Mouse (Mus musculus): ENCODE data around the gene Grik3.

Grik3 gene

DNA sequence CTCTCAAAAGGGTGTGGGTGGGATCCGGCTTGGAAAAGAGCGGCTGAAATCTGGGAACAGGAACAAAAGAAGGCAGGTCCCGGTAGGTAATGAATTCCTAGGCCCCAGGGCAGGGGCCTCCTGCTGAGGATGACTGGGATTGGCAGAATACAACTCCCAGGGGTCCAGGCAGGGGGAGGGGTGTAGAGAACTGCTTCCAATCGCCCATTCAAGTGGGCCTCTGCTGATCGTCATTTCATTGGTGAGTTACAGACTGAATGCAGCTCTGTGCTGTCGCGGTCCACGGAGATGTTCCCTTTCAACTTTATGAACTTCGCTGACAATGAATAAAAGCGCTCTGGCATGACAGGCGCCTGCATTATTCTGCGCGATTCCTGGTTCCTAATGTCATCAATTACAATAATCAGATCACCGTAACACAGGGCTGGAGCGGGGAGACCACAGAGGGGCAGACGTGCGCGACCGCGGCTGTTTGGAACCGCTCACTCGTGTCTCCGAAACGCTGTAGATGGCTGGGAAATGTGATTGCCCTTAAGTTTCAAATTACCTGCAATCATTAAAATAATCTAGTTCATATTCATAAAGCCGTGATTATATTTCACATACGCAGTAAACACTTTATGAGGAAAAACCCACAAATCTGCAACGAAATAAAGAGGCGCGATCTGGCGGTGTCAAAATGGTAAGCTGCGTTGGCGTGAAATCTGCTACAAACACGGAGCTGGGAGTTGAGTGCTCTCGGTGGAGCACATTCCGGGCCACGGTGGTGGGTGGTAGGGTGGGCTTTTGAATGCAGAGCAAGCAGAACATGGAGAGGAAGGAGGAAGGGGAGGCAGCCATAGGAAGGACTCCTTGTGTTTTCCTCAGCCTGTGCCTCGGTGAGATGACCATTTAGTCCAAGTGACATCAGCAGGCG lies 239.1 kb downstream of the Grik3 start:
- no peak for DNase-seq

GRCm38 (mm10) chr4:125730751-125731150 lies 240.3 kb downstream of the Grik3 start:
- DNase-seq: no peak

GRCm38 (mm10) chr4:125736783-125737182 lies 246.3 kb downstream of the Grik3 start:
- no peak for DNase-seq

- DNase-seq: no peak
These were observed 248.3 kb downstream of the Grik3 start for GRCm38 (mm10) chr4:125738825-125739224.

DNA sequence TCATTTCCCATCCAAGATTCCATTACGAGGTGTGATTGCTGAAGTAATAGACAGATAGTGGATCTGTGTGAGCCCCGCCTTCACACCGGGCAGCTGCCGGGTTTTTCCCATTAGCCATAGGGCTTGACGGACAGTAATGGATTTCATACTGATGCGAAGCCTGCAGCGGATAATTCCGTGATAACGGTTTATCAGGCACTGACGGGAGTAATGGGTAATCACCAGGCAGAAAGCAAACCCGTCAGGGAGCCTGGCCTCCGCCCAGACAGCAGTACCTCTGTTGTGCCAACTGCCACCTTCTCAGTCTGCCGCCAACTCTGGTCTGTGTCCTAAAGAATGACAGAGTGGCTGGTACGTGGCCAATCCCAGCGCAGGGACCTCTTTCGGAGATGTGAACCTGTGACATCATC lies 251.7 kb downstream of the Grik3 start:
- no peak for DNase-seq

GRCm38 (mm10) chr4:125745902-125746301 lies 255.4 kb downstream of the Grik3 start:
- DNase-seq: no peak

GRCm38 (mm10) chr4:125756393-125756792 lies 265.9 kb downstream of the Grik3 start:
- DNase-seq: no peak

GRCm38 (mm10) chr4:125760326-125760725 lies 269.8 kb downstream of the Grik3 start:
- DNase-seq: no peak

DNA sequence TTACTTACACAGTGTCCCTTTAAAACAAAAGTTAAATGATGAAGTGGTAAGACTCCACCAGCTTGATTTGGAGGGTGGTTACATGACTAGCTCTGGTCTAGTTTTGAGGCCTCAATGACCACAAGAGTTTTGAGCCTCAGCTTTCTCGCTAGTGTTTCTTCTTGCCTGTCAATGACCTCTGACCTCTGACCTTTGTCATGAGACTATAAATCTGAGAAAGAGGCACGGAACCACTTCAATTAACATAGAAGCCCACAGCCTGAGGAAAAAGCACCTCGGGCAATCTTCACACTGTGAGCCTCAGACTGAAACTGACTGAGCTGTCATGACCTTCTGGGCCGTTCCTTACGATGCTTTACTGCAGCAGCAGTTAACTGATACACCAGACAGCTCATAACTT lies 272.6 kb downstream of the Grik3 start:
- no peak for DNase-seq

Measured in B cell, adult 2 months (primary cell).